ENCODE assay signal across 9 mouse cellular contexts in the genomic region with DNA sequence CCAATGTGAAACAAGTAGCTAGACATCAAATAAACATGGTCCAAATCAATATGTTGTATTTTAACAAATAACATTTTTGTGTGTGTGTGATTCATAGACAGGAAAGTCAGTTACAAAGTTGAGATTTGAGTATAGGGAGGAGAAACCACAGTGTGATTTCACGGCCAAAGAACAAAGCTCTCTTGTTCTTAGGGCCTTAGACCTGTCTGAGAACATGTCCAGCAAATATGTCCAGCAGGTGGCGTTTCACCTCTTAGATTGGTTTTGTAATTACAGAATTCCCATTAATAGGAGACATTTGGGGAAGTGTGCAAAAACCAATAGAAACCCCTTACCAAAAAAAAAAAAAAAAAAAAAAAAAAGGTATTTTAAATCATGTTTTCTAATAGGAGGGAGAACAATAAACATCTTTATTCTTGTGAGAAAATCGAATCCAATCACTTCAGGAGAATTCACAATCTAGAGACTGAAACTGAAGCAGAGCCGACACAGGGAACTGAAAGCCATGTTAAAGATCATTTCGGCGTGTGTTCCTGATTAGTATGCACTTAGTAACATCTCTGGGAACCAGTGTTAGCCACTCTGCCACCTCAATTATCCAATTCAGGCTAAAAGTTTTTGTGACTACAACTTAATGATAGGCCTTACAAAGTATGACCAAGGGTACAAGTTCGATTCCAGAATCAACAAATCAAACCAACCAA. TPM values are rescaled to one million over a fixed set of nuclear protein-coding genes. Genes with fewer than 3 reads are reported as not detected.
DNase-seq lines count a peak whose midpoint lies in the region; ATAC-seq and TF ChIP-seq lines count a peak whose summit lies in the region.
"Had no signal": no experiment of that assay in that cellular context is flagged by ENCODE, and none has a peak within 500 bp of the region (broad histone marks: within the 10 kb centered on the region; RNA-seq: fewer than 3 reads in every experiment).

No protein-coding gene starts in this region.

- no peaks in the 10 kb centered on the region for H3K9me3 ChIP-seq in hindbrain, embryonic 10.5 days
- H3K9me3 ChIP-seq in hindbrain, embryonic 12.5 days (replicated peaks): no peaks in the 10 kb centered on the region
- H3K9me3 ChIP-seq in embryonic facial prominence, embryonic 11.5 days (replicated peaks; ENCODE audit: control insufficient read depth, low read length): no peaks in the 10 kb centered on the region
- no peaks in the 10 kb centered on the region for H3K9me3 ChIP-seq in hindbrain, postnatal 0 days (ENCODE audit: low read length)
- H3K9me3 ChIP-seq: liver, embryonic 13.5 days had no signal

- WGBS in hindbrain, embryonic 10.5 days: 64% methylated on average over 7 of the region's 7 CpGs
- WGBS in hindbrain, embryonic 12.5 days: 61% methylated on average over 7 of the region's 7 CpGs
- 48% methylated on average over 7 of the region's 7 CpGs for WGBS in embryonic facial prominence, embryonic 11.5 days
- WGBS in hindbrain, postnatal 0 days: 58% methylated on average over 7 of the region's 7 CpGs

- peak; percentile 62 for DNase-seq in hindbrain, embryonic 10.5 days (ENCODE audit: low spot score)
- peak; percentile 60 for DNase-seq in adrenal gland, postnatal 25 days
- peak; percentile 90 for DNase-seq in embryonic facial prominence, embryonic 11.5 days (ENCODE audit: low spot score)
- peak; percentile 92 for DNase-seq in hindbrain, postnatal 0 days (ENCODE audit: low spot score)
- peak; percentile 13 to 43 for DNase-seq in layer of hippocampus, postnatal 36 days
- peak; percentile 78 for DNase-seq in mesoderm, embryonic 11.5 days (ENCODE audit: low read depth, low spot score)
- DNase-seq in testis, postnatal 14 days (ENCODE audit: low spot score): peak; percentile 48
- DNase-seq: liver, embryonic 13.5 days had no signal

- peak; percentile 69 for TF ChIP-seq CTCF in hindbrain, postnatal 0 days (IDR thresholded peaks at IDR 0.05; ENCODE audit: low read depth)

- H3K9ac ChIP-seq in hindbrain, embryonic 12.5 days: no peak overlapping the region
- H3K9ac ChIP-seq in embryonic facial prominence, embryonic 11.5 days (replicated peaks; ENCODE audit: low read length): no peak overlapping the region
- H3K9ac ChIP-seq in hindbrain, postnatal 0 days (replicated peaks; ENCODE audit: low read length): no peak overlapping the region
- H3K9ac ChIP-seq: liver, embryonic 13.5 days had no signal

- no peak overlapping the region for H3K4me2 ChIP-seq in hindbrain, embryonic 12.5 days (replicated peaks)
- H3K4me2 ChIP-seq in embryonic facial prominence, embryonic 11.5 days (ENCODE audit: low read depth, low read length): no peak overlapping the region
- H3K4me2 ChIP-seq in hindbrain, postnatal 0 days (ENCODE audit: low read depth, low read length): no peak overlapping the region
- H3K4me2 ChIP-seq: liver, embryonic 13.5 days had no signal

- H3K27ac ChIP-seq in hindbrain, embryonic 10.5 days: 0 out of 2 replicates have a peak overlapping the region, but pooled peaks have one; percentile 26
- H3K27ac ChIP-seq in hindbrain, embryonic 12.5 days: no peak overlapping the region
- H3K27ac ChIP-seq in embryonic facial prominence, embryonic 11.5 days (replicated peaks; ENCODE audit: low read depth, low read length): no peak overlapping the region
- no peak overlapping the region for H3K27ac ChIP-seq in hindbrain, postnatal 0 days
- H3K27ac ChIP-seq: liver, embryonic 13.5 days had no signal

- no peak for ATAC-seq in hindbrain, embryonic 12.5 days (ENCODE audit: low FRiP score)
- ATAC-seq in embryonic facial prominence, embryonic 11.5 days (replicated peaks; ENCODE audit: insufficient number of reproducible peaks, low FRiP score, low TSS enrichment, low read depth): no peak
- peak; percentile 56; the same call in 1 of the 2 replicates for ATAC-seq in hindbrain, postnatal 0 days

- no peak overlapping the region for H3K4me3 ChIP-seq in hindbrain, embryonic 10.5 days
- H3K4me3 ChIP-seq in hindbrain, embryonic 12.5 days: no peak overlapping the region
- H3K4me3 ChIP-seq in embryonic facial prominence, embryonic 11.5 days (ENCODE audit: low read depth, low read length): no peak overlapping the region
- H3K4me3 ChIP-seq in hindbrain, postnatal 0 days (ENCODE audit: low read length): no peak overlapping the region
- H3K4me3 ChIP-seq: liver, embryonic 13.5 days had no signal

- no peaks in the 10 kb centered on the region for H3K36me3 ChIP-seq in hindbrain, embryonic 10.5 days
- no peaks in the 10 kb centered on the region for H3K36me3 ChIP-seq in hindbrain, embryonic 12.5 days
- H3K36me3 ChIP-seq in embryonic facial prominence, embryonic 11.5 days (replicated peaks; ENCODE audit: control insufficient read depth, insufficient read depth, low read depth, low read length): no peaks in the 10 kb centered on the region
- no peaks in the 10 kb centered on the region for H3K36me3 ChIP-seq in hindbrain, postnatal 0 days (ENCODE audit: insufficient read depth, low read length)
- H3K36me3 ChIP-seq: liver, embryonic 13.5 days had no signal

- H3K27me3 ChIP-seq in hindbrain, embryonic 10.5 days (ENCODE audit: insufficient read depth, poor library complexity, severe bottlenecking): no peaks in the 10 kb centered on the region
- H3K27me3 ChIP-seq in hindbrain, embryonic 12.5 days: no peaks in the 10 kb centered on the region
- no peaks in the 10 kb centered on the region for H3K27me3 ChIP-seq in embryonic facial prominence, embryonic 11.5 days (ENCODE audit: control insufficient read depth, insufficient read depth, low read length)
- H3K27me3 ChIP-seq in hindbrain, postnatal 0 days (ENCODE audit: insufficient read depth, low read length): no peaks in the 10 kb centered on the region
- H3K27me3 ChIP-seq: liver, embryonic 13.5 days had no signal

- peaks cover 11% of the 10 kb centered on the region for H3K4me1 ChIP-seq in hindbrain, embryonic 10.5 days (replicated peaks)
- H3K4me1 ChIP-seq in hindbrain, embryonic 12.5 days: no peaks in the 10 kb centered on the region
- H3K4me1 ChIP-seq in embryonic facial prominence, embryonic 11.5 days (ENCODE audit: control insufficient read depth, insufficient read depth, low read length): no peaks in the 10 kb centered on the region
- H3K4me1 ChIP-seq in hindbrain, postnatal 0 days (ENCODE audit: insufficient read depth, low read length): no peaks in the 10 kb centered on the region
- H3K4me1 ChIP-seq: liver, embryonic 13.5 days had no signal

RNA-seq across cellular contexts. Expression of gene Vcan, which starts 37.1 kb away (rescaled TPM):
- 42.4 and 44.6 TPM in 2 replicates for polyA plus RNA-seq in hindbrain, embryonic 10.5 days (2016; fragmentation: Nextera tagmentation; extraction: Ambion mirVana)
- 86.7 and 95.9 TPM in 2 replicates for polyA plus RNA-seq in hindbrain, embryonic 12.5 days (2016; fragmentation: Nextera tagmentation; extraction: Ambion mirVana)
- 2.3 and 3.0 TPM in 2 replicates for total RNA-seq in adrenal gland, postnatal 25 days (2021)
- polyA plus RNA-seq in embryonic facial prominence, embryonic 11.5 days (2014; fragmentation: Nextera tagmentation; extraction: Ambion mirVana): 105 and 108 TPM in 2 replicates
- 51.2 TPM in 2 replicates for total RNA-seq in hindbrain, postnatal 0 days (2014; rRNA removed)
- 23.5 and 24.1 TPM in 2 replicates for polyA plus RNA-seq in hindbrain, postnatal 0 days (2015; fragmentation: Nextera tagmentation; extraction: Ambion mirVana)
- 10 to 100 TPM; 13.7 to 20.0 TPM for total RNA-seq in layer of hippocampus, postnatal 36 days (2021)

Comparison
In these comparisons a context has a peak if more than half of its experiments do, and no peak if none do; other contexts are left out.
1. DNase-seq: peak in every context shown above with its lines; median percentile 92 in hindbrain, postnatal 0 days; 90 in embryonic facial prominence, embryonic 11.5 days; 78 in mesoderm, embryonic 11.5 days; 62 in hindbrain, embryonic 10.5 days; 60 in adrenal gland, postnatal 25 days; 48 in testis, postnatal 14 days; 28 in layer of hippocampus, postnatal 36 days.